Mouse (Mus musculus) sigmoid colon, adult 10 weeks (tissue): ENCODE results near the gene Arhgdib. TPM values are rescaled to one million over a fixed set of nuclear protein-coding genes. Genes with fewer than 3 reads are reported as not detected.

Experiments used
- polyA plus RNA-seq: library from polyadenylated mRNA; stranded (reverse); fragments of 350-450 nt; fragmentation: Illumina TruSeq; extraction: RNeasy Lipid Tissue Mini Kit (QIAGEN cat#74804); gene quantifications from one replicate; pipeline ENCODE4 v1.2.3, GENCODE M21; 2014; ENCODE audit warnings: low read depth, low replicate concordance

The Arhgdib gene
- polyA plus RNA-seq: 19.8 TPM

DNA sequence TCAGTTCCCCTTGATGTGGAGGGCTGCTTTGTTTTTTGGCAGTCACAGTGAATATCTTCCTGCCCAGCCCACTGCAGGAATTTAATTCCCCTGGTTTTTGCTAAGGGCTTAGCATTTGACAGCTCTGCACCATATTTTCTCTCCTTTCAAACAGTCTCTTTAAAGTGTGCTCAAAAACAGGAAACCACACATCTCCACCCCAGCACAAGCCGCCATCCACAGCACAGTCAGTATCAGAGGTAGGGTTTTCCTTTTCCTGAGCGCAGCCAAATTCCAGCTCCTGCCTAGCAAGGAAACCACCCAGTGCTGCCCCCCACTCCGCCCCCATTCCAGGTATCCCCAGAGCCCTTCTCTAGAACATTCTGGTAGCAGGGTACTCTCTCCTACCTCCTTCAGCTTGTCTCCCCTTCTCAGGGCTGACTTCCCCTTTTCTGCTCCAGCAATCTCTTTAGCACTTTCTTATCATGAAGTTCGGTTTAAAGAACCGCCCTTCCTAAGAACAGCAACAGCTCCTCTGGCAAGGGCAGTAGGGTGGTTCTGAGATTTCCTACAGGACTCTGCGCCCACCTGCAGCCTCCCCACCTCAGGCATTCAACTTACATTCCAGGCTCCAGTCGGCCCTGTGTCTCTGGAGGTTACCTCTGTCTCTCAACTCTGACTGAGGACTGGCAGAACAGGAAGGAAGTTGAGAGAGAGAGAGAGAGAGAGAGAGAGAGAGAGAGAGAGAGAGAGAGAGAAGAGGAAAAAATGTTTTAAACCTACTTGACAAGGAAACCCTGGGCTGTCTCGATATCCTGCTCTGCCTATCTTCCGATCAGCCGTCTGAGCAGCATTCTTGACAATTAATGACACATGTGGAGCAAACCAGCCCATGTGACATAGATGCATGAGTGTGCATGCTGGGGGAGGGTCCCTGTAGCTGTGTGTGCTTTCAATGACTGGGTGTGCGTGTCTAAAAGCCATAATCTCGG, at the start of gene Arhgdib:
TSS of gene Arhgdib (minus strand) at position 849 of the 971 bp plus-strand sequence.

DNA sequence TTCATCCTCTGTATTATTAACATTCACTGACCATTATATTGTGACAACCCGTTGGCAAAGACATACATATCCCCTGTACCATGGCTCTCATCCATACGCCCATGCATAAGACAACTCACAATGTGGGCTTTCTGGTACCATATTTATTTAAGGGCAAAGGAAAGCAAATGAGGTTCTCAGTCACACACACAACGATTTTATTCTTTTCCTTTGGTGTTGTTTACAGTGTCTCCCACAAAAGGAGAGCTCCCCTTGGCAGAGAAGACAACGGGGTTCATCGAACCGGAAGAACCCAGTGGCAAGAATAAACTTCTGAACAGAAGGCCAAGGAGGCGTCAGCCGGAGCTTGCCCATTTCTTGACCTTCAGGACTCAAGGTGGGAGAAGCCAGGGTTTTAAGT, 18.2 kb downstream of the Arhgdib start, which contains the start of gene Pde6h:
TSS of gene Pde6h (plus strand) at position 301 of the 400 bp plus-strand sequence.

DNA sequence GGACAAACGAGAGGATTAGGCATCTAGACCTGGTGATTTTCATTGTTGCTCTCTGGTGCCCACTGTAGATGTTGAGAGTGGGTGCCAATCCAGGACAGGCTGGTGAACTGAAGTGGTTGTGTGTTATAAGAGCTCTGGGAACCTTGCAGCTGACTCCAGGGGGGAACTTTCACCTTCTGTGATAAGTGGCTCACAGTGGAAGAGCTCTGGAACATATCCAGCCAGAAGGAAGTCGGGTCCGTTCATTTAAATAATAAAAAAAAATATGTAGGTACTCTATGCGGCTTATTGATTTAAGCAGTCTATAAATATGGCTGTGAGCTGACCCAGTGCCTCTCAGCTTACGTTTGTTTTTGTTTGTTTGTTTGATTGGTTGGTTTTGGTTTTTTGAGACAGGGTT, 19.6 kb downstream of the Arhgdib start, which contains the start of gene Erp27:
TSS of gene Erp27 (minus strand) at position 101 of the 400 bp plus-strand sequence.

DNA sequence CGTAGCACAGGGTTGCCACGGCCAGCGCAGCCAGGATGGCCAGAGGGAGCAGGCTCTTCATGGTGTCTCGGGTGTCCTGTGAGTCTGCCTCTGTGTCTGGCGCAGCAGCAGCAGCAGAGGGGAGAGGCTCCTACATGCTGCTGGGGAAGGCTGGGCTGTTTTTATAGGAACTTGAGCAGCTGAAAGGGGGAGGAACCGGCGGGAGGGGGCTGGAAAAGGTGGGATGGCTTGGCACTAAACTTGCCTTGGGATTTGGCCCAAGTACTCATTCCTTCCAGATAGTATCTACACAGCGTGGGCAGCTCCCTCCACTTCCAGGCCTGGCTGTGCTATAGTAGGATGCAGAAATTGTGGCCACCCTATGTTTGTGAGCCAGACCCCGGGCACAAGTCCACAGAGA, 66.0 kb downstream of the Arhgdib start, which contains the start of gene Mgp:
TSS of gene Mgp (minus strand) at position 154 of the 400 bp plus-strand sequence.

Other genes starting within 250 kb of the Arhgdib start
- gene Gucy2c, start 160.1 kb downstream of the Arhgdib start, polyA plus RNA-seq: 85.6 TPM
- gene Hist4h4, start 137.5 kb downstream of the Arhgdib start, polyA plus RNA-seq: 0.57 TPM
- 21.0 TPM for gene H2afj, start 133.7 kb downstream of the Arhgdib start, polyA plus RNA-seq
- 2.9 TPM for gene BC049715, start 114.3 kb downstream of the Arhgdib start, polyA plus RNA-seq
- 95.7 TPM for gene Wbp11, start 113.7 kb downstream of the Arhgdib start, polyA plus RNA-seq
- not detected for gene Smco3, start 106.4 kb downstream of the Arhgdib start, polyA plus RNA-seq
- 0.76 TPM for gene Art4, start 84.2 kb downstream of the Arhgdib start, polyA plus RNA-seq
- 43.5 TPM for gene Mgp, start 66.1 kb downstream of the Arhgdib start, polyA plus RNA-seq
- not detected for gene Erp27, start 19.7 kb downstream of the Arhgdib start, polyA plus RNA-seq
- gene Pde6h, start 18.1 kb downstream of the Arhgdib start, polyA plus RNA-seq: 0.32 TPM
- 17.9 TPM for gene Rerg, start 228.6 kb upstream of the Arhgdib start, polyA plus RNA-seq